Mouse (Mus musculus) c-Kit-positive CD71-positive TER-119-negative erythroid progenitor cells, embryonic 14.5 days (primary cell): ENCODE measurements around the gene Rnf43.
A peak's percentile ranks its signal among the peaks of the same experiment; 100 is the strongest.

Experiments used
- DNase-seq: peaks from one replicate; pipeline ENCODE4 v3.0.0-alpha.2; 2013; ENCODE audit warnings: low read depth

Gene Rnf43

DNA sequence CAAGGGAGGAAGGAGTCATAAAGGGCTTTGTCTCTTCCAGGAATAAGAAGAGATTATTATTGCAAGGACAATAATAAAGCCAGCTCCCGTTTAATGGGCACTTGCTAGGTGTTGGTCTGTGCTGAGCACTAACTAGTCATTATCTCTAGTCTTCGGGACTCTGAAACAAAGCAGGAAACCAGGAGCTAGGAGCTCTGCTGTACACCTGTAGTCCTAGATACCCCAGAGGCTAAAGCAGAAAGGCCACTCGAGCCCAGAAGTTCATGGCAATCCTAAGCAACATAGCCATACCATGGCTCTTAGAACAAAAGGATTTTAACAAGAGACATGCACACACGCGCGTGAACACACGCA is 47.7 kb downstream of the Rnf43 start:
- DNase-seq, result no peak

GRCm38 (mm10) chr11:87712188-87712587 is 49.7 kb downstream of the Rnf43 start:
- DNase-seq, result no peak

DNA sequence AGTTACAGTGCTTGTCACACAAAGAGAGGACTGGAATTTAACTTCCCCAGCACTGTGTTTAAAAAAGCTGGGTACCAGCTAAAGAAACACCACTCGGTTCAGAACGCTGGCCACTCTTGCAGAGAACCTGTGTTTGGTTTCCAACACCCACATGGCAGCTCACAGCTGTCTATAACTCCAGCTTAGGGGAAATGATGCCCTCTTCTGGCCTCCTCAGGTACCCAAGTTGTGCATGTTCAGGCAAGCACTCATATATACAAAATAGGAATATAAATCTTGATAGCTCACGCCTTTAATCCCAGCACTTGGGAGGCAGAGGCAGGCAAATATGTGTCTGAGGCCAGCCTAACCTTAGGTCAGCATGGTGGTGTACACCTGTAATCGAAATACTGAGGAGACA is 53.5 kb downstream of the Rnf43 start:
- no peak for DNase-seq

GRCm38 (mm10) chr11:87719526-87719925 is 57.0 kb downstream of the Rnf43 start:
- DNase-seq, result no peak

- DNase-seq, result no peak
Observed at GRCm38 (mm10) chr11:87720324-87720723, 57.8 kb downstream of the Rnf43 start.

- no peak for DNase-seq
Observed at GRCm38 (mm10) chr11:87720839-87721238, 58.3 kb downstream of the Rnf43 start.

- no peak for DNase-seq
Observed at GRCm38 (mm10) chr11:87722168-87722567, 59.6 kb downstream of the Rnf43 start.

GRCm38 (mm10) chr11:87722891-87723290 is 60.4 kb downstream of the Rnf43 start:
- DNase-seq, result no peak

DNA sequence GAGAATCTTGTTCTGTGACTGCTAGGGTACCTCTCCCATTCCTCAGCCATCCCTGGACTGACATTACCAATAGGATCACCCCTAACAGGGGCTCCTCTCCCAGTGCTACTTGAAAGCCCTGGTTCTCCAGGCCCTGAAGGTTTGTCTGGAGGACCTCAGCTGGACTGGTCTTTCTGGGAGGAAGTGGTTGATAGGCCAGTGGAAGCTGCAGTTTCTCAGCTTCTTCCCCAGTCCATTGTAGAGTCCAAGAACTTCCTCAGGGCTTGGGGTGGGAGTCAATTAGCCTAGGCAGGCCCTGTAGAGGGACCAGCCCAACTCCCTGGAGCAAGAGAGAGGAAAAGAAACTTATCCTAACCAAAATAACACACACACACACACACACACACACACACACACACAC is 63.0 kb downstream of the Rnf43 start:
- DNase-seq, result no peak

- DNase-seq, result peak; percentile 93
Observed at GRCm38 (mm10) chr11:87725964-87726562, 63.5 kb downstream of the Rnf43 start.

DNA sequence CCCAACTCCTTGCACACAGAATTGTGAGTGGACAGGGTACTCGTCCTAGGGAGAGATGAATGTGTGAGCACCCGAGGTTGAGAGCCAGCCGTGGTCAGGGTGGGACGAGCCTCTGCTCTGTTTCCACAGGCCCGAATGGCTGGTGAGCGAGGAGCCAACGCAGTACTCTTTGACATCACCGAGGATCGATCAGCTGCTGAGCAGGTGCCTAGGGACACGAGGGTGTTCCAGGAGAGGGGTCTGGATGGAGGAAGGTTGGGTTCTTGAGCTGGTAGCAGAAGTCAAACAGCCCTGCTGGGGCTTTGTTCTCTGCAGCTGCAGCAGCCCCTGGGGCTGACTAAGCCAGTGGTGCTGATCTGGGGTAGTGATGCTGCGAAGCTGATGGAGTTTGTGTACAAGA is 64.5 kb downstream of the Rnf43 start:
- no peak for DNase-seq

GRCm38 (mm10) chr11:87727471-87727870 is 64.9 kb downstream of the Rnf43 start:
- no peak for DNase-seq

- no peak for DNase-seq
Observed at GRCm38 (mm10) chr11:87728850-87729592, 66.5 kb downstream of the Rnf43 start.

DNA sequence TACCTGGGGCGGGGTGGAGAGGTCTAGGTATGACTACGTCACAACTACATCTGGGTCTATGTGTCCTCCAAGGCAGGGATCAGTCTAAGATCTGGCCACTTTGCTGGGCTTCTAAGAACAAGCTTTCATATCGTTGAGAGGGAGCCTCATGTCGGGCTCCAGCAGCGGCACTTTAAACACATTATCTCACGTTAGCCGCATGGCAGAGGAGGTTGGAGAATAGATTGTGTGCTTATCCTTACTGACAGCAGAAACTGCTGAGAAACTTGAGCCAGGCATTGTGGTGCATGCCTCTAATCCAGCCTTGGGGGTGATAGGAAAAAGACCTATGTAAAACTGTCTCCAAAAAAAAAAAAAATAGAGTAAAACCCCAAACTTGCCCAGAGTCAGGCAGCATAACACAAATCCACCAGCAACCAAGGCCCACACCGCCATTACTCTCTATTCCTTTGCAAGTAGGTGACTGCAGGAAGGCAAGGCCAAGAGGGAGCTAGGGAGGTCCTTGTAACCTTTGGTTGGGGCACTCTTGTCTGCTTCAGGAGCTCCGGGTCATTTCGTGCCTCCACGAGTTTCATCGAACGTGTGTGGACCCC is 67.2 kb downstream of the Rnf43 start:
- DNase-seq, result peak; percentile 80

GRCm38 (mm10) chr11:87730652-87731310 is 68.3 kb downstream of the Rnf43 start:
- DNase-seq, result no peak

DNA sequence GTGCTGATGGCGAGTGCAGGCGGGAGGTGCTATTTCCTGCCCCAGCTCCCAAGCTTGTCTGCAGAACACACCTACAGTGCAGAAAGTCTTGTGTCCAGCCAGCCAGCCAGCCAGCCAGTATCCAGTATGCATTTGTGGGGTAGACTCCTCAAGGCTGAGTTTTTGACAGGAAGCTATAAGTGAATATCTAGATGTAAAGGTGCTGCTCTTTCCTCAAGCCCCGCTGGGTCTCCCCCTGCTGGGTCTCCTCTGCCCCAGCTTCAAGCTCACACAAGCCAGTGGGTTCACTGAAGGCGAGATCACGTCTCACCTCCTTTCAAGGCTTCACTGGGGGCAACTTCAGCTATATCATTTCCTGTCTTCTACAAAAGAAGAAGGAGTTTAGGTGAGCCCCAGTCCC is 71.8 kb downstream of the Rnf43 start:
- no peak for DNase-seq

- no peak for DNase-seq
Observed at GRCm38 (mm10) chr11:87735691-87736090, 73.2 kb downstream of the Rnf43 start.

DNA sequence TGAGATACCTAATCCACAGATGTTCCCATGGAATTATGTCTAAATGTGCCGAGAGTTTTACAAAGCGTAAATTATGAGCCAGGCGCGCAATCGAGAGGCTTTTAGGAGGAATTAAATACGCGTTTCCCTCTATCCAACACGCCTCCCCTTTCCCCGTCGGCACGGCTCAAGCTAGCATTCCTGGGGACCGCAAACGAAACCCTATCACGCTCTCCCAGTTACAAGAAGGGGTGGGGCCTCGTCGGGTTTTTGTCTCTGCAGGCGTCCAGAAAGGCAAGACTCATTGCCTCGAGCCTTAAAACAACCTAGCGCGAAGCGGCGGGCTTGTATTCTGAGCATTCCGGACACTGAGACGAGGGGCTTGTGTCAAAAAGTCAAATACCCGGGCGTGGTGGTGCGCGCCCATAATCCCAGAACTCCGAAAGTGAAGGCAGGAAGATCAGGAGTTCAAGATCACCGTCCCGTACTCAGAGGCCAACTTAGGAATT is 74.2 kb downstream of the Rnf43 start:
- no peak for DNase-seq

- peak; percentile 91 for DNase-seq
Observed at GRCm38 (mm10) chr11:87737175-87737740, 74.7 kb downstream of the Rnf43 start, which contains the start of gene Supt4a. TSS of gene Supt4a (plus strand) at chr11:87737552.

GRCm38 (mm10) chr11:87743691-87744090 is 81.2 kb downstream of the Rnf43 start:
- no peak for DNase-seq

- no peak for DNase-seq
Observed at GRCm38 (mm10) chr11:87744964-87745363, 82.4 kb downstream of the Rnf43 start.
